Mouse (Mus musculus): Measurements from ENCODE around the gene St5.

GRCm38 (mm10) chr7:109484221-109484620, 219.2 kb downstream of the St5 start:
- TF ChIP-seq POLR2A (IDR thresholded peaks at IDR 0.05; ENCODE audit: low read depth, low read length) (no peak), CTCF (IDR thresholded peaks at IDR 0.05; ENCODE audit: borderline replicate concordance, insufficient read depth, low read length) (no peak)
